Mouse (Mus musculus) embryo, embryonic 11 days (tissue): Measurements from ENCODE around the gene Plekhh2.

ENCODE experiments used
- DNase-seq: peaks from one replicate; pipeline ENCODE4 v3.0.0-alpha.2; 2015

Gene Plekhh2

DNA sequence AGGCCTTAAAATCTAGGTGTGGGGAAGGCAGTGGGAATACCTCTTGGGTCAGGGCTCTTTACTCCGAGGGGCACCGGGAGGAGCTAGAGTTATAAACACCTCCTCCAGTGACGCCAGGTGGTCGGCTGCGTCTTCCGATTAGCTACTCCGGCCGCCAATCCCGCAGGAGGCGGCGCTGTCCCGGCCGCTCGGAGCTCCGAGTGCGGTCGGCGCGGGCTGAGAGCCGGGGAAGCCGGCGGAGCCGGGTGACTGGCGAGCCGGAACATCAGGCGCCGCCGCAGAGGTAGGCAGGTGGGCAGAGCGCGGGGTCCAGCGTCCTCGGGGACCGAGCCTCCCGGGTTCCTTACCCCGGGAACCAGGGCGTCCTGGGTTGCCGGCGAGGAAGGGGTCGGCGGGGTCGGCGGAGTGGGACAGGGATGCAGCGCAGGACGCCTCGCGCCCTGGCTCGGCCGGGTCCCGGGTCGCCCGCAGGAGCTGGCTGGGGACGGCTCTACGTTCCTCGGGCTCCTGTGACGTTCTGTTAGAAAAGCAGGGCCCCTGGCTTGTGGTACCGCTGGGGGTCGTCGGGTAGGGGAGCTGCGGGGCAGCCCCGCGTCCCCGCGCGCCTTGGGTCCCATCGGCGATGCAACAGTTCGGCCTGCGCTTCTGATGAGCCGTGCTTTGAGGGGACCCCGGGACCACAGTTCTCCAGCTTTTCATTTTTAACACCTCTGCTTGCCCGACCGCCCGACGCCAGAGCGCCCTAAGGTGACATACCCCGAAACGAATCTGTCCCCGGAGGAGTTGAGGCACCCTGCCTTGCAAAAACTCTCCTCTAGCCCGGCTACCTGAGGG is at the start of gene Plekhh2:
Gene Plekhh2, plus strand, starts transcription at position 214 of the 834 bp plus-strand sequence.
- peak; percentile 92 for DNase-seq

GRCm38 (mm10) chr17:84465753-84466608 is 45.7 kb upstream of the Plekhh2 start, which contains the start of gene Thada:
Thada (minus strand) TSS chr17:84466205.
- peak; percentile 99 for DNase-seq

GRCm38 (mm10) chr17:84474312-84474711 is 37.4 kb upstream of the Plekhh2 start:
- peak; percentile 24 for DNase-seq

GRCm38 (mm10) chr17:84477176-84477575 is 34.5 kb upstream of the Plekhh2 start:
- DNase-seq, result no peak

DNA sequence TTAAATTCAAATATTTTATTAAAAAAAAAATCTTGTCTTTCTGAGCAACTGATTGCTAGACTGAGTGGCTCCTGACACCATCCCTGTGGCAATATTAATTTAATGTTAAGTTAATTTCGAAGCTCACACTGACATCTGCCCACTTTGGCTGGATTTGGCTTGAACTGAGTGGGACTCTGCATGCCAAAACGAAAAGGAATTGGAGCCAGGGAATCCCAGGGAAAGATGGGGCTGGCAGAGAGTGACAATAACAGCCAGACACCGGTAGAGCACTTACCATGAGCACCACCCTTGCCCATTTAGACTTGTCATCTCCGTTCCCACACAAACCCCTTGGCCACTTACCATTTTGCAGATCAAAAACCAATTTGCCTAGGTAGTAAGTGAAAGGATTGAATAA is 33.4 kb upstream of the Plekhh2 start:
- no peak for DNase-seq

GRCm38 (mm10) chr17:84480464-84481355 is 31.0 kb upstream of the Plekhh2 start:
- peak; percentile 77 for DNase-seq

DNA sequence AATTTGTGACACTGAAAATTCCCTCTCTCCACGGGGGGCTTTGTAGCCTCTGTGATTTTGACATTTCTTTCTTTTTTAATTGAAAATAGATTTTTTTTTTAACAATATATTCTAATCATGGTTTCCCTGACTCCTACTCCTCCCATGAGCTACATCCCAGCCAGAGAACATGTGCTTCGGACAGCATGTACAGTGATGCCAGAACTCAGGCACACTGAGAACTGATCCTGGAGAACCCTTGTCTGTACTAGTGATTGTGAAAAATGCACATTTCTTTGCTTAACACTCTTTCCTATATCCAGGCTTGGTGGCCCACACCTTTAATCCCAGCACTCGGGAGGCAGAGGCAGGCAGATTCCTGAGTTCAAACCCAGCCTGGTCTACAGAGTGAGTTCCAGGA is 28.9 kb upstream of the Plekhh2 start:
- no peak for DNase-seq

DNA sequence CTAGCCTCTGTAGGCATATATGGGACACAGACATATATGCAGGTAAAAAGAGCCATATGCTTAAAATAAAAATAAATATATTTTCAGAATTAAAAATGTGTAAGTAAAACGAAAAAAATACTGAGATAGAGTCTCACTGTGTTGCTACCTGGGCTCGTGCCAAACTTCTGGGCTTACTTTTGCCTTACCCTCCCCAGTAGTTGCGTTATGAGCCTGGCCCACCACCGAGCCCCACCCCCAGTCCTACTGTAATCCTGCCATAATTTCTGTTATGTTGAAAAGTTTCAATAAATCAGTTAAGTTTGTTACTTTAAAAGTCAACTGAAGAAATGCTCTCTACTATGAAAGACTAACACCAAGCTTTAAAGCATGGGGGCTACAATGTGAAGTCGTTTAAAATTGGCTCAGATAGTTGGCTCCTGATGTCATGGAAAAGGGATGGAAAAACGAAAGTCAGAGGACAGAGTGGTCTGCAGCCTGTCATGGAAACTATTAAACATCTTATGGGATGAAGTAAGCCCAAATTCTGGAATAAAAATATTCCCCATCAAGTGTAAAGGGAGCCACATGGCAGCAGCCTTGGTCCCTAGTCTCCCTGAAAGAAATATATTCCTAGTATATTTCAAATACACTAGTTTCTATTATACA is 27.9 kb upstream of the Plekhh2 start:
- no peak for DNase-seq

GRCm38 (mm10) chr17:84487415-84487814 is 24.3 kb upstream of the Plekhh2 start:
- DNase-seq, result no peak

- peak; percentile 35 for DNase-seq
Observed at GRCm38 (mm10) chr17:84492255-84492880, 19.3 kb upstream of the Plekhh2 start.

DNA sequence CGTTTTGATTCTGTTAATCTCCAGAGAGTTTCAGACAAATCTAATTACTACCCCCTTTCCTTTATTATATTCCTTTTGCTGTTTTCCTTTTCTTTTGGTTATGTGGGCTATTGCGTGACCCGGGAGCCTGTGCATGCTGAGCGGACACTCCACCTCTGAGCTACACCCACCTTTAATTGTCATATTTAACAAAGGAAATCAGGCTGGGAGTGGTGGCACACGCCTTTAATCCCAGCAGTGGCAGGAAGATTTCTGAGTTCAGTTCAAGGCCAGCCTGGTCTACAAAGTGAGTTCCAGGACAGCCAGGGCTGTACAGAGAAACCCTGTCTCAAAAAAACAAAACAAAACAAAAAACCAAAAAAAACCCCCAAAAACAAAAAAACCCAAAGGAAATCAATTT is 14.7 kb upstream of the Plekhh2 start:
- no peak for DNase-seq

GRCm38 (mm10) chr17:84497559-84497958 is 14.1 kb upstream of the Plekhh2 start:
- DNase-seq, result no peak

DNA sequence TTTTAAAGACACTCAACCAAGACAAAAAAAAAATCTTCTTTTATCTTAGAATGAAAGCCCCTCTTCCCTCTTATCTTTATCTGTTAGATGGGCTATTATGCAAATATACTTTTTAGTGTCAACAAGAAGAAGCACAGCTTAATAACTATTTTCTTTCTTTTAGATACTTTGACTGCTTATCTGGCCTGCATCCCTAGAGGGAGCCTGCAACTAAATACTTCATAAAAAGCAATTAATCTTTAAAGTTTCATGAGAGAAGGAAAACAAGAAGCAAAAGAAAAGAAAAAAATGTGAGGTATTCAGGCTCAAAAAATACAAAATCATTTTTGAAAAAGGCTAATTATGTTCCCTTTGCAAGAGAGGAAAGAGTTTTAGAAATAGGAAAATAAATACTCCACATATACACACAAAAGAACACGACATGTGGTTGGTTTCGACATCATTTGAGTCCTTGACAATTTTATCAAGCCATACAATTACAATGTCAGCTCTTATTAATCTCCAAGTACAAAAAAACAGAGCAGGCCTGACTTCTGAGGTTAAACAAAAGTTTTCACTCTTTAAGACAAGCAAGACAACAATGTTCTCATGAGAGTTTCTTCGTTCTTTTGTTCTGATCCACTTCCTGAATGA is 13.6 kb upstream of the Plekhh2 start:
- no peak for DNase-seq

GRCm38 (mm10) chr17:84498639-84499038 is 13.1 kb upstream of the Plekhh2 start:
- peak; percentile 17 for DNase-seq

- DNase-seq, result no peak
Observed at GRCm38 (mm10) chr17:84502341-84502740, 9.4 kb upstream of the Plekhh2 start.

DNA sequence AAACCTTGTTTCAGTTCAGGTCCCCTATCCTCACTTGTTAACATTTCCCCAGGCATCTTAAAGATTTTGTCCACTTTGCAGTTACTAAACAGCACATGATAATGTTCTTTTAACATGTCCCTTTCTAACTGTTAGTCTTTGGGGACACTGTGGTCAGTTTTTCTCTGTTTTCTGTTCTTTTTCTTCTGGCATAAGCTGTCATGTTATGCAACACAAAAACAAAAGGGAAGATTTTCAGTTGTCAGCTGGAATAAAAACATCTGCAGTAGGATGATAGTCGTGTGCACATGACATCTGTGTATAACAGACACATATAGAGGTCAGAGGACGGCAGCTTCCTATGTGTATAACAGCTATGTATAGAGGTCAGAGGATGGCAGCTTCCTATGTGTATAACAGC is 5.8 kb upstream of the Plekhh2 start:
- no peak for DNase-seq

DNA sequence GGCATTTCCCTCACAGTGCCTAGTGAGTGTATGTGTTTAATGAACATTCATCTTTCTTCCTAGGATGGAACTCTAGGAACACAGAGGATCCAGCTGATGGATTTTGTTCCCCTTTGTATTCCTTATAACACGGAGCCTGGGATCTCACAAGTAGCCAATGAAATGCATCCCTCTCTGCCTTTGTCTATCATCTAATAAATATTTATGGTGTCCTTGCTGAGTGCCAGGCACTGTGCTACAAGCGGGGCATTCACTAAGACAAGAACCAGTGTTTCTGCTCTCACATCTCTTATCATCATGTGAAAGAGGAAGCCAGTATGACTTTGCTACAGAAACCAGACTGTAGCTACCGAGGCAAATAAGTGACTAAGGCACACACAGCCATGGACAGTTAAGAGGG is 3.0 kb upstream of the Plekhh2 start:
- DNase-seq, result no peak

DNA sequence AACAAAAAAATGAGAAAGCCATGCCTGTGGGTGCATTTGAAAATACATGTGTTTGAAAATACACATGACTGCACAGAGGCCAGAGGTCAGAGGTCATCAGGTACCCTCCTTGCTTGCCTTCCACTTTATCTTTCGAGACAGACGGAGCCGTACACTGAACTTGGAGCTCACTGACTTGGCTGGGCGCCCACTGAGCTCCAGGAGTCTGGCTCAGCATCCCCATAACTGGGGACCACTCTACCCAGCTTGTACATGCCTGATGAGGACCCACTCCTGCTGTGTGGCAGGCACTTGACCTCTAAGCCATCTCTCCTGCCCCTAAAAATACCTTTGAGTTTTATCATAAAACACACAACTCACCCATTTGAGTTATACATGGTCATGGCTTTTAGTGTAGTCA is 2.5 kb upstream of the Plekhh2 start:
- DNase-seq, result no peak

- DNase-seq, result no peak
Observed at GRCm38 (mm10) chr17:84510355-84510754, 1.3 kb upstream of the Plekhh2 start.

GRCm38 (mm10) chr17:84510961-84511639 is 595 bp upstream of the Plekhh2 start:
- DNase-seq, result no peak
